Mouse (Mus musculus) stomach, postnatal 0 days (tissue): ENCODE measurements around the gene Plcb1. TPM values are rescaled to one million over a fixed set of nuclear protein-coding genes. Genes with fewer than 3 reads are reported as not detected.

ENCODE experiments used
- ATAC-seq: fragments of 200-750 bp; cut with Nextera tagmentation; 2 replicates; pipeline ENCODE4 v1.8.0; 2017; ENCODE audit not compliant: low FRiP score, low TSS enrichment
- DNase-seq: peaks from one replicate; pipeline ENCODE4 v3.0.0-alpha.2; 2016; ENCODE audit warnings: low spot score
- H3K27ac ChIP-seq: fragments of 300-500 bp; sonication (generic); replicated peaks from 2 replicates; pipeline ENCODE4 v1.5.1; 2014; ENCODE audit warnings: mild to moderate bottlenecking, control low read depth
- H3K27me3 ChIP-seq: fragments of 300-500 bp; sonication (generic); 2 replicates; pipeline ENCODE4 v1.6.1; 2014; ENCODE audit warnings: low read length; ENCODE audit not compliant: control insufficient read depth, insufficient read depth
- H3K36me3 ChIP-seq: fragments of 300-500 bp; sonication (generic); 2 replicates; pipeline ENCODE4 v1.6.1; 2014; ENCODE audit warnings: low read length, mixed read lengths; ENCODE audit not compliant: control insufficient read depth, insufficient read depth
- H3K4me1 ChIP-seq: fragments of 300-500 bp; sonication (generic); replicated peaks from 2 replicates; pipeline ENCODE4 v1.6.1; 2014; ENCODE audit warnings: antibody characterized with exemption; ENCODE audit not compliant: control insufficient read depth, insufficient read depth
- H3K4me2 ChIP-seq: fragments of 300-500 bp; sonication (generic); replicated peaks from 2 replicates; pipeline ENCODE4 v1.6.1; 2014; ENCODE audit warnings: low read depth, mild to moderate bottlenecking, control low read depth, moderate library complexity
- H3K4me3 ChIP-seq: fragments of 300-500 bp; sonication (generic); 2 replicates; pipeline ENCODE4 v1.5.1; 2014; ENCODE audit warnings: low read depth, low read length, control low read depth
- H3K9ac ChIP-seq: fragments of 300-500 bp; sonication (generic); 2 replicates; pipeline ENCODE4 v1.6.1; 2014; ENCODE audit warnings: mild to moderate bottlenecking, low read length, control low read depth, mixed read lengths
- H3K9me3 ChIP-seq: fragments of 300-500 bp; sonication (generic); 2 replicates; pipeline ENCODE4 v1.6.1; 2016; ENCODE audit warnings: low read length; ENCODE audit not compliant: control insufficient read depth
- CTCF ChIP-seq: IDR thresholded peaks from 2 replicates; pipeline ENCODE4 v1.5.1; 2016; ENCODE audit warnings: antibody characterized with exemption, low read depth, mild to moderate bottlenecking, moderate library complexity
- EP300 ChIP-seq: optimal IDR thresholded peaks from 2 replicates; pipeline ENCODE3; 2016; ENCODE audit warnings: antibody characterized with exemption
- WGBS: fragments of 180-500 bp; shearing (Covaris S2); extraction: QIAGEN DNeasy Blood & Tissue Kit; methylation state at CpG from one replicate; pipeline ENCODE4 v1.1.7; 2014; 5-methylcytosine and 5-hydroxymethylcytosine counted together
- polyA plus RNA-seq: library from polyadenylated mRNA; unstranded; fragments of >200 nt; fragmentation: Nextera tagmentation; extraction: Ambion mirVana; gene quantifications from 2 replicates; pipeline ENCODE4 v1.2.1, GENCODE M21; 2015

Plcb1 gene
- polyA plus RNA-seq, 1 experiment from 2014 or later = 7.0 TPM

DNA sequence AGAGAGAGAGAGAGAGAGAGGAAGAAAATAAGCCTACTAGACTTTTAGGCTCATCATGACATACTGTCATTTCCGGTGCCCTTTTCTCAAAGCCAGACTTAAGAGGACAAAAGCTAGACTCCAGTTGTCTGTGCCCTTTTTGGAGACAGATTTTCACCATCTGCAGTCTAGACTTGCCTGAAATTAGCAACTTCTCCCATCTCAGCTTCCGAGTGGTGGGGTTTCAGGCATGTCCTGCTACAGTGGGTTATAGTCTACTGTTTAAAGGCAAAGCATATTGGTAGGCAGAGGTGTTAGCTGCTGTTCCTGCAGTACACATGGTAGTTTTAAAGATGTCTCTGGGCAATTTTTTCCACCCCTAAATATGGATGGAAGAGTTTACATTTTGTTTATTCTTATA is 149.6 kb downstream of the Plcb1 start:
- Histone ChIP-seq H3K4me2 (no peak overlapping the region), H3K27ac (no peak overlapping the region), H3K4me1 (no peaks in the 10 kb centered on the region; the same call in 1 of the 2 replicates), H3K36me3 (no peaks in the 10 kb centered on the region), H3K9ac (no peak overlapping the region), H3K27me3 (no peaks in the 10 kb centered on the region), H3K9me3 (no peaks in the 10 kb centered on the region), H3K4me3 (no peak overlapping the region)
- TF ChIP-seq EP300 (no peak), CTCF (no peak)
- DNase-seq (no peak), ATAC-seq (no peak)
- WGBS = 95% methylated on average over 2 of the region's 2 CpGs

DNA sequence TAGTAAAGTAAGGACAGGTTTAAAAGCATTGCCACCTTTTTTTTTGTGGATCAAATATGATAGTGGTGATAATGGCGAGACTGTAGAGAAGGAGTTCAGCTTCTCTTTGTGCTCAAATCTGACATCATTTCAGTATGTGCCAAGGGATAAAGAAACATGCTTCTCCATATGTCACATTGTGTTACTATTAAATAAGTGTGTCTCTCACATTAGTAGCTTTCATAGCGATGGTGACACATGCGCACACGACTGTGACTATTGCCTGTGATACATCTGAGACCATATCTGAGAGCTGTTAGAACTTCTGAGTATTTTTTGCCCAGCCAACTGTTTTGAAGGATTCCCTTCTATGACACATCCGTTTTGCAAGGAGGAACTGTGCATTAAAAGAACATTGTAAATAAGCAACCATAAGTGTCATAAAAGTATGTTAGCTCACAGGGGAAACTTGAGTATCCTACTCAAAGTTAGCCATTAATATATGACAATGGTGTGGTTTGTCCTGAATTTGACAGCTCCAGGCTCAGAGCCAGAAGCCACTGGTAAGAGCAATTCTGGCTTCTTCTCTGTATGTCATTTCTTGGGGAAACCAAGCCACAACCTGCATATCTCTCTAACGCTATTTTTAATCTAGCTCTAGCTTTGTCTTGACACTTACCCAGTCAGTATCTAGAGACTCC is 150.2 kb downstream of the Plcb1 start:
- Histone ChIP-seq H3K27me3 (no peaks in the 10 kb centered on the region), H3K4me1 (no peaks in the 10 kb centered on the region; the same call in 1 of the 2 replicates), H3K4me3 (no peak overlapping the region), H3K27ac (no peak overlapping the region), H3K36me3 (no peaks in the 10 kb centered on the region), H3K9ac (no peak overlapping the region), H3K4me2 (no peak overlapping the region), H3K9me3 (no peaks in the 10 kb centered on the region)
- DNase-seq (no peak), ATAC-seq (no peak)
- WGBS = 74% methylated on average over 6 of the region's 6 CpGs
- TF ChIP-seq EP300 (no peak), CTCF (no peak)

DNA sequence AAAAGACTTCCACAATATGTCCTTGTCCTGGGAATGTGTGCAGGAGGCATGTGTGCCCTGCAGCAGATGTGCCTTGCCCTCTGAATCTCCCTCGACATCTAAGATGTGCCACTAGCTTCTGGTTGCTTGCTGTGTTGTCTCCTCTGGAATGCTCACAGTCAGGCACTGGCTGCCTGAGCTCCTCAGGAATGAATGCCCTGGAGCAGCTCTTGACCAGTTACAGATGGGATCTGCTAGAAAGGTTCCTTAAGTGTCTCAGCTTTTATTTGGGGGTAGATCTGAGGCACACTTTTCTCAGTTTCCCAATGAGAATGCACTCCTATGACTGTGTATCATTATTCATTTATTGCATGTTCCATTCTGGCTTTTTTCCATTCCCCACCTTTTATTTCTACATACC is 151.8 kb downstream of the Plcb1 start:
- 65% methylated on average over 1 of the region's 1 CpGs for WGBS
- no peak for TF ChIP-seq CTCF
- no peak for TF ChIP-seq EP300
- ATAC-seq (no peak), DNase-seq (no peak)
- no peaks in the 10 kb centered on the region for H3K4me1 ChIP-seq
- H3K4me2 ChIP-seq = no peak overlapping the region
- H3K27ac ChIP-seq = no peak overlapping the region
- no peaks in the 10 kb centered on the region for H3K36me3 ChIP-seq
- H3K4me3 ChIP-seq = no peak overlapping the region
- H3K9ac ChIP-seq = no peak overlapping the region
- H3K9me3 ChIP-seq = no peaks in the 10 kb centered on the region
- H3K27me3 ChIP-seq = no peaks in the 10 kb centered on the region

DNA sequence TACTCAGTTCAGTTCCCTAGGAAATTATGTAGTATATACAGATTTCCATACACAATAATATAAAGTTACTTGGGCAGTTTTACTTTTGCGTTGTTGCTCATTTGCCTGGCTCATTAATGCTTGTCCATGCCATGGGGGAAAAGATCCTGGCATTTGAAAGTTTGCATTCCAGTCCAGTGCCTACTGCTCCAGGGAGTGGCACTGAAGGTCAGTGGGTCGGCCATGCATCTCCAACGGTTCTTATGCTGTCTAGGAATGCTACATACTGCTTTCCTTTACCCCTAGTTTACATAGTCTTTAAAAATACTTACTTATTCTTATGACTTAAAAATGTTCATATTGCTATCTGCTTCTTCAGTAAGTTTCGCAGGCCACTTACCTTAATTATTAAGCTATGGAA is 156.2 kb downstream of the Plcb1 start:
- no peak for DNase-seq
- TF ChIP-seq CTCF (no peak), EP300 (no peak)
- 61% methylated on average over 4 of the region's 4 CpGs for WGBS

DNA sequence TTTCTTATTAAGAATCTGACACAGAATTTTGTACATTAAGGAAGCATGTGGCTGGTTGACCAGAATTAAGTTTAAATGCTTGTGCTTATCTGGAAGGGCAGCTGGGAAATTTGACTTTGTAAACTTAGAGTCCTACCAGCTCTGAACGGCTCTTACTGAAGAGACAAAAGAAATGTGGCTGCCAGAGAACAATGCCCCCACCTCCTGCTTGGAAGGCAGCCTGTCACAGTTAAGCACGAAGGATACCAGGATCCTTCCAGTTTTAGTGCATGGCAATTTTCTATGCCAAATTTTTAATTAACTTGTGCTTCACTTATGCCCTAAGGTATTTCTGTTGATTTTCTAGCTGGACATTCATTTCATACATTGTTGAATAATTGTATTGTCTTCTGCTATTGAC is 157.1 kb downstream of the Plcb1 start:
- TF ChIP-seq EP300 = no peak
- TF ChIP-seq CTCF = no peak
- Histone ChIP-seq H3K9ac (no peak overlapping the region), H3K27me3 (no peaks in the 10 kb centered on the region), H3K4me1 (no peaks in the 10 kb centered on the region), H3K4me2 (no peak overlapping the region), H3K27ac (no peak overlapping the region), H3K4me3 (no peak overlapping the region), H3K36me3 (no peaks in the 10 kb centered on the region), H3K9me3 (no peaks in the 10 kb centered on the region)
- ATAC-seq (no peak), DNase-seq (no peak)
- WGBS = 29% methylated on average over 2 of the region's 2 CpGs

More for the DNA sequence above, 156.2 kb downstream of the Plcb1 start:
- no peak overlapping the region for H3K9ac ChIP-seq
- H3K27me3 ChIP-seq = no peaks in the 10 kb centered on the region
- no peaks in the 10 kb centered on the region for H3K4me1 ChIP-seq
- no peaks in the 10 kb centered on the region for H3K9me3 ChIP-seq
- no peak overlapping the region for H3K4me3 ChIP-seq
- ATAC-seq = no peak
- H3K36me3 ChIP-seq = no peaks in the 10 kb centered on the region
- H3K27ac ChIP-seq = no peak overlapping the region
- no peak overlapping the region for H3K4me2 ChIP-seq

DNA sequence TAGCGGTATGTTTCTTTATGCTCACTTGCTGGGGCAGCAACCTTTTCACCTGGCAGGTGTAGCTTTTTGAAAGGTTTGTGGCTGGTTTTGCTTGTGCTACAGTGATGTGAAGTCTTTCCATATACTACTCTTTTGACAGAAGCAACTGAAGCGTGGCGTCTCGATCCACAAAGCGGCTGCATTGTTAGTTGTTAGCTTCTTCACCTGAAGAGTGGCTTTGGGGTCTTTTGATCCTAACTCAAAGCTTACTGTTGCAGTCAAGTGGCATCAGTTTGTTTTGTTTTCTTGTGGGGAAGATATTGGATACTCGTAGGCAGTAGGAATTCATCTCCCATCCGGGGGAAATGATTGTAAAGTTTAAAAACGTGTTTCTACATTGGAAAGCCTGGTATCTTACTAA is 160.5 kb downstream of the Plcb1 start:
- H3K4me1 ChIP-seq = no peaks in the 10 kb centered on the region
- WGBS = 84% methylated on average over 8 of the region's 8 CpGs
- H3K4me3 ChIP-seq = no peak overlapping the region
- ATAC-seq (no peak), DNase-seq (no peak)
- TF ChIP-seq EP300 (no peak), CTCF (no peak)
- no peaks in the 10 kb centered on the region for H3K9me3 ChIP-seq
- no peaks in the 10 kb centered on the region for H3K27me3 ChIP-seq
- no peak overlapping the region for H3K27ac ChIP-seq
- H3K36me3 ChIP-seq = no peaks in the 10 kb centered on the region
- no peak overlapping the region for H3K4me2 ChIP-seq
- no peak overlapping the region for H3K9ac ChIP-seq
